ENCODE assay signal across 8 mouse cellular contexts in genomic region chr12:112498683-112499082, GRCm38 (mm10). TPM values are rescaled to one million over a fixed set of nuclear protein-coding genes. Genes with fewer than 3 reads are reported as not detected.
DNase-seq lines count a peak whose midpoint lies in the region; ATAC-seq and TF ChIP-seq lines count a peak whose summit lies in the region.

No protein-coding gene starts in this region.

- DNase-seq in CD4-positive, CD25-positive, alpha-beta regulatory T cell, adult 2 months (ENCODE audit: low read depth, low spot score): peak; percentile 14
- DNase-seq in left cerebral cortex, adult 2 months (ENCODE audit: extremely low spot score in 1 of 2, low spot score in 2 of 2): peak; percentile 48 to 59
- no peak for DNase-seq in left cerebral cortex, adult 11 months (ENCODE audit: low spot score)
- peak; percentile 79 for DNase-seq in NIH3T3 (ENCODE audit: low read depth)
- DNase-seq in layer of hippocampus, postnatal 14 days (ENCODE audit: low spot score in 2 of 2): peak; percentile 33 to 41
- no peak for DNase-seq in cerebellum, postnatal 25 days
- DNase-seq in cerebellum, postnatal 14 days: no peak

- H3K27ac ChIP-seq in left cerebral cortex, adult 2 months: no peak overlapping the region

- intact Hi-C loops in left cerebral cortex, adult 2 months (cut with DNase I): loop anchor here (1.0 to 5.0 kb wide), 2 partner anchors 42 to 124 kb away; partner anchors contain the start of gene Adssl1

- peak; percentile 62 for TF ChIP-seq CTCF in left cerebral cortex, adult 2 months (IDR thresholded peaks at IDR 0.05)

- ATAC-seq in CD4-positive, CD25-positive, alpha-beta regulatory T cell, adult 4 months: no peak

- H3K4me3 ChIP-seq in left cerebral cortex, adult 2 months: no peak overlapping the region

RNA-seq across cellular contexts. Expression of gene A530016L24Rik, which starts 9.4 kb away (rescaled TPM):
- not detected for polyA plus RNA-seq in CD4-positive, CD25-positive, alpha-beta regulatory T cell, adult 4 months (2017; shearing (Covaris generic))
- total RNA-seq in left cerebral cortex, adult 2 months (2021): not detected
- total RNA-seq in layer of hippocampus, postnatal 14 days (2021): under 1 TPM; 0.45 to 0.67 TPM

RNA-seq across cellular contexts. Expression of gene Tmem179, which starts 17.9 kb away (rescaled TPM):
- polyA plus RNA-seq in CD4-positive, CD25-positive, alpha-beta regulatory T cell, adult 4 months (2017; shearing (Covaris generic)): not detected
- 100 to 1,000 TPM; 122 TPM for total RNA-seq in left cerebral cortex, adult 2 months (2021)
- 100 to 1,000 TPM; 119 to 130 TPM for total RNA-seq in layer of hippocampus, postnatal 14 days (2021)

Comparison
In these comparisons a context has a peak if more than half of its experiments do, and no peak if none do; other contexts are left out.
1. DNase-seq: peak in CD4-positive, CD25-positive, alpha-beta regulatory T cell, adult 2 months (single experiment), left cerebral cortex, adult 2 months (2 of 2), NIH3T3 (single experiment) and layer of hippocampus, postnatal 14 days (2 of 2); none in left cerebral cortex, adult 11 months (single experiment), cerebellum, postnatal 25 days (0 of 2) and cerebellum, postnatal 14 days (0 of 2).